Mouse (Mus musculus) kidney, adult 2 months (tissue): Measurements from ENCODE around the gene AC129217.1.

Experiments used
- CTCF ChIP-seq: fragments of 200-500 bp; conservative IDR thresholded peaks from 2 replicates; pipeline ENCODE4 v1.5.1; 2011; ENCODE audit warnings: low read depth, mild to moderate bottlenecking, control low read depth, low read length, moderate library complexity, mixed read lengths; ENCODE audit not compliant: insufficient read depth, insufficient read length
- POLR2A ChIP-seq: fragments of 200-500 bp; IDR thresholded peaks from one replicate; pipeline ENCODE4 v1.6.1; 2011; ENCODE audit warnings: low read depth, low read length, control low read depth

GRCm38 (mm10) chr19:8790171-8790570 lies 39.4 kb upstream of the AC129217.1 start:
- TF ChIP-seq CTCF (no peak), POLR2A (no peak)
